Mouse (Mus musculus): Measurements from ENCODE around the gene Ebf1. TPM values are rescaled to one million over a fixed set of nuclear protein-coding genes. Genes with fewer than 3 reads are reported as not detected.

Gene Ebf1
- total RNA-seq, 2 experiments from 2014 or later, result 3.5 to 4.6 TPM

GRCm38 (mm10) chr11:44881056-44881683, 264.1 kb downstream of the Ebf1 start:
- no peak for DNase-seq (ENCODE audit: extremely low spot score in 1 of 2, low spot score in 1 of 2)

DNA sequence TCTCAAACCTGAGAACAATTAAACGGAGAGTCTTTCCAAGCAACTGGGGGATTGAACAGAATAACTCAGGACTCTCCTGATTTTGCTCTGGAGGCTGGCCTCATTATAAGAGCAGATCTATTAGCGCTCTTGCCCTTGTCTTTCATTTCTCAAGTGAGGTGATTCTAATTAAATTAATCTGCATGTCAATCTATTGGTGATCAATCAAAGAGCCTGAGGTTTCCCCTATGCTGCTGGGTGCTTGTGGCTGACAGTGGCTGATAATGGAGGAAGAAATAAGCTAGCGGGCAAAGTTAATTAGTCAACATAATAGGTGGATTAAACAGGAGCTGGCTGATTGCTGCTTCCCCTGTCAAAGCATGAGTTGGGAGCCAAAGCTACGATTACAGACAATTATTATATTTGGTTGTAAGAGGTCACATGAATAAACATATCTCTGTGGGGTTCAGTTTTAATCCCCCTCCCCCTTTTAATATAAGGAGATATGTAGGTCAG, 265.4 kb downstream of the Ebf1 start:
- no peak for DNase-seq (ENCODE audit: extremely low spot score in 1 of 2, low spot score in 1 of 2)

DNA sequence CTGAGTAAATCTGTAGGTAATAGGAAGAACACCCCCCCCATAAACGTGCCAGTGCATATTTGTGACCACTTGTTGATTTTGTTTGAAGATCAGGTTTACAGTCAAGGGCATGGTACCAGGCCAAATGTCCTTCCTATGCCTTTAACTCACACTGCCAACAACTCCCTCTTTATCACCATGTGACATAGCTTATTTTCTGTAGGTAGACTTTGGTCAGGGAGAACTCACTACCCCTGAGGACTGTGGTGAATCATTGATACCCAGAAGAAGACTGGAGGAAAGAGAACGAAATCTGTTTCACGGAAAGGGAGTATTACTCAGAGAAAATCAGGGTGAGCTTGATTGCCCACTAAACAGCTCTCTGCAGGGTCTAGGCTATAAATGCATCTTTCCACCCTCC, 267.2 kb downstream of the Ebf1 start:
- DNase-seq (ENCODE audit: extremely low spot score in 1 of 2, low spot score in 1 of 2), result no peak

DNA sequence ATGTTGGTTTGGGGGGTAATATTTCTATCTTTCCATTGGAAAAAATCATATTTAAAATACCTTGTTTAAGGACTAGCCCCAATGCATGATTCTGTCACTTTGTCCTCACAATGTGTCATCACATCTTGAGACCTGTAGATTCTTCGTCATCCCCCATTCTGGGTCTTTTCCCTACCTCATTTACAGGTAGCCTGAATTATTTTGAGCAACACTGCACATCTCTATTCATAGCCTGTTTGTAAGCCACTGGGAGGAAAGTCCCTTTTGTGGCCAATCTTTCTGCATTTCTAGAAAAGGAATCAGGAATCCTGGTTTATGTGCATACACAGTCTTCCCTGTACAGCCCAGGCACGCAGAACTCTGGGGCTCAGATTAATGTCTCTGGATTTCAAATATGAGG, 269.8 kb downstream of the Ebf1 start:
- DNase-seq (ENCODE audit: extremely low spot score in 1 of 2, low spot score in 1 of 2), result no peak

GRCm38 (mm10) chr11:44887691-44888090, 270.6 kb downstream of the Ebf1 start:
- DNase-seq (ENCODE audit: extremely low spot score in 1 of 2, low spot score in 1 of 2), result no peak

GRCm38 (mm10) chr11:44888390-44888789, 271.3 kb downstream of the Ebf1 start:
- DNase-seq (ENCODE audit: extremely low spot score in 1 of 2, low spot score in 1 of 2), result no peak

GRCm38 (mm10) chr11:44892814-44893521, 275.9 kb downstream of the Ebf1 start:
- DNase-seq (ENCODE audit: extremely low spot score in 1 of 2, low spot score in 1 of 2), result no peak

DNA sequence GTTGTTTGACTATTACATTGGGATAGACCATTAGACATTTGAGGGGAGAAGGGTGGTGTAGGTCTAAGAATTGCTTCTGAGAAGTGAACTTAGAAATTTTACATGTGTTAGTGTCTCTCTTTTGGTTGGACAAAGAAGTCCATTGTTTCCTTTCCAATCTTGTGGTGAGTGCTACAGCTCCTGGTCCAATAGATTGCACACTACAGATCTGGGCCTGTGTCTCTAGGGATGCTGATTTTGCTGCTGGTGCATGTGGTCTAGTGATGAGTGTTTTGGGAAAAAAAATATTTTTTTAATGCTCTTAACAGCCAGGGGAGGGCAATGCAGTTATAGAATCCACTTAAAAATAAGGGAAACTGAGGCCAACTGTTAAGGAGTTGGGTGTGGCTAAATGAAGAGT, 276.9 kb downstream of the Ebf1 start:
- DNase-seq (ENCODE audit: extremely low spot score in 1 of 2, low spot score in 1 of 2), result no peak

GRCm38 (mm10) chr11:44894798-44895197, 277.7 kb downstream of the Ebf1 start:
- no peak for DNase-seq (ENCODE audit: extremely low spot score in 1 of 2, low spot score in 1 of 2)

GRCm38 (mm10) chr11:44895893-44896292, 278.8 kb downstream of the Ebf1 start:
- no peak for DNase-seq (ENCODE audit: extremely low spot score in 1 of 2, low spot score in 1 of 2)

- no peak for DNase-seq (ENCODE audit: extremely low spot score in 1 of 2, low spot score in 1 of 2)
Observed at GRCm38 (mm10) chr11:44897140-44897665, 280.1 kb downstream of the Ebf1 start.

DNA sequence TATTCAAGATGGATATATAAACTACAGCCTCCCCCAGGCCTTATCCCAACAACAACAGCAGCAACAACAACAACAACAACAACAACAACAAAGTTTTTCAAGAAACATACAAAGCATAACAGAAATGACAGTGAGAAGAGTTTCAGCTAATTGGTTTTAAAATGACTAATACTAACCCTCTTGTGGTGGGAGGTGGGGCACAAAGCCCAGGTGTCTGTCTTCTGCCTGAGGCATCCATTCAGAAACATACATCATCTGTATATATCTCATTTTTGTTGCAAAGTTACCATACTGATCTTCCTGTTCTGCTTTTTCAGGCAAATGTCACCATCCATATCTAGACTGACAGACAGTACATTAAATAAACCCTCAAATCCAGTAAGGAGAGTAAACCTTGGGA, 282.4 kb downstream of the Ebf1 start:
- no peak for DNase-seq (ENCODE audit: extremely low spot score in 1 of 2, low spot score in 1 of 2)

GRCm38 (mm10) chr11:44899965-44900364, 282.8 kb downstream of the Ebf1 start:
- no peak for DNase-seq (ENCODE audit: extremely low spot score in 1 of 2, low spot score in 1 of 2)

GRCm38 (mm10) chr11:44900496-44900895, 283.4 kb downstream of the Ebf1 start:
- no peak for DNase-seq (ENCODE audit: extremely low spot score in 1 of 2, low spot score in 1 of 2)

- DNase-seq (ENCODE audit: extremely low spot score in 1 of 2, low spot score in 1 of 2), result no peak
Observed at GRCm38 (mm10) chr11:44901715-44902114, 284.6 kb downstream of the Ebf1 start.

- DNase-seq (ENCODE audit: extremely low spot score in 1 of 2, low spot score in 1 of 2), result no peak
Observed at GRCm38 (mm10) chr11:44902165-44902564, 285.0 kb downstream of the Ebf1 start.

DNA sequence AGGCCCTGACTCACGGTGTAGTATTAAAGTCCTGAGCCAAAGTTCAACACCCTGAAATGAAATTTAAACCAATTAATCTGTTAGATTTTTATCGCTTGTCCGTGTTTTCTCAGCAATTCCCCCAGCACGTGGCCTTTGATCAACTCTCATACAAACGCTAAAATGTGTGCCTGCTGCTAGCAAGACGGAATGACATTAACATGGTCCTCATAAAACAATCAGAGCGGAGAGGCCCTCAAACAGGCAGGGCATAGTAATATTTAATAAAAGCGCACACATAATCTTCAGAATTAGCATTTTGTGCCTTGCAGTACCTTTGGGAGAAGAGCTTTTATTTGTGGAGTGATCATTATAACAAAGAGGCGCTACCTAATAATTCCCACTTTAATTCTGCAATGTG, 287.0 kb downstream of the Ebf1 start:
- no peak for DNase-seq (ENCODE audit: extremely low spot score in 1 of 2, low spot score in 1 of 2)

GRCm38 (mm10) chr11:44906456-44906855, 289.3 kb downstream of the Ebf1 start:
- DNase-seq (ENCODE audit: extremely low spot score in 1 of 2, low spot score in 1 of 2), result no peak

- DNase-seq (ENCODE audit: extremely low spot score in 1 of 2, low spot score in 1 of 2), result no peak
Observed at GRCm38 (mm10) chr11:44911765-44912164, 294.6 kb downstream of the Ebf1 start.

- DNase-seq (ENCODE audit: extremely low spot score in 1 of 2, low spot score in 1 of 2), result no peak
Observed at GRCm38 (mm10) chr11:44913806-44914205, 296.7 kb downstream of the Ebf1 start.

DNA sequence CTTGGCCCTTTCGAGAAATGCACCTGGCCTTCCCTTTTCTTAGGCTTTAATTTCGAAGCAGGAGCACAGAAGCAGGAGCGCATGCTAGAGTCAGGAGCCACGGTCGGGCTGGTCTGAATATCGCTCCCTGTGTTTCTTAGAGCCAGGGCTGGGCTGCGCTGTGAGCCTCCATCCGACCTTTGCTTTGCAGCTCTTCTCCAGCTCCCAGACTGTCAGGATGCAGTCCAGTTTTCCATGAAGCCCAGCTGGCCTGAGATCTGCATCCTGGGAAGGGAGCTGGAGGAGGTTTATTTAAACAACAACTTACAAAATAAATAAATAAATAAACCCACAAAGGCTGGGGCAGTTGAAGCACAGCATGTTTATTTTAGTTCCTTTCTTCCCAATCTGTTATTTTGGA, 299.9 kb downstream of the Ebf1 start:
- peak in 1 of 2 experiments; percentile 4 for DNase-seq (ENCODE audit: extremely low spot score in 1 of 2, low spot score in 1 of 2)

GRCm38 (mm10) chr11:44923138-44923537, 306.0 kb downstream of the Ebf1 start:
- DNase-seq (ENCODE audit: extremely low spot score in 1 of 2, low spot score in 1 of 2), result no peak

Data from layer of hippocampus, postnatal 25 days (tissue).